Mouse (Mus musculus) bone marrow, adult 2 months (tissue): ENCODE data around the gene Pou2f1. TPM values are rescaled to one million over a fixed set of nuclear protein-coding genes. Genes with fewer than 3 reads are reported as not detected.

Experiments used
- H3K27ac ChIP-seq: fragments of 200-500 bp; 2 replicates; pipeline ENCODE4 v1.5.1; 2012; ENCODE audit warnings: low read depth, mild to moderate bottlenecking, control low read depth, inconsistent platforms, low read length; ENCODE audit not compliant: control insufficient read depth, poor library complexity, insufficient read depth
- H3K4me1 ChIP-seq: fragments of 200-500 bp; 2 replicates; pipeline ENCODE4 v1.6.1; 2011; ENCODE audit warnings: low read length; ENCODE audit not compliant: control insufficient read depth, insufficient read depth
- H3K4me3 ChIP-seq: fragments of 200-500 bp; replicated peaks from 2 replicates; pipeline ENCODE3; 2011; ENCODE audit warnings: mild to moderate bottlenecking, low read depth, low read length, control low read depth; ENCODE audit not compliant: control insufficient read depth
- CTCF ChIP-seq: fragments of 200-500 bp; IDR thresholded peaks from 2 replicates; pipeline ENCODE4 v1.5.1; 2011; ENCODE audit warnings: low read length, control low read depth; ENCODE audit not compliant: control insufficient read depth, insufficient read depth
- POLR2A ChIP-seq: fragments of 200-500 bp; IDR thresholded peaks from 2 replicates; pipeline ENCODE4 v1.6.1; 2011; ENCODE audit warnings: low read depth, mild to moderate bottlenecking, control low read depth, low read length, borderline replicate concordance; ENCODE audit not compliant: control insufficient read depth
- WGBS: fragments of 180-500 bp; shearing (Covaris S2); methylation state at CpG from one replicate; pipeline ENCODE4 v1.1.7; 2018; 5-methylcytosine and 5-hydroxymethylcytosine counted together
- polyA plus RNA-seq: library from polyadenylated mRNA; stranded (reverse); fragments of >200 nt; gene quantifications from 2 replicates; pipeline ENCODE4 v1.2.4, GENCODE M21; 2011; ENCODE audit warnings: low replicate concordance; ENCODE audit not compliant: missing spikeins, insufficient read depth, insufficient read length

Pou2f1 gene
- polyA plus RNA-seq, 1 experiment = 9.1 TPM

DNA sequence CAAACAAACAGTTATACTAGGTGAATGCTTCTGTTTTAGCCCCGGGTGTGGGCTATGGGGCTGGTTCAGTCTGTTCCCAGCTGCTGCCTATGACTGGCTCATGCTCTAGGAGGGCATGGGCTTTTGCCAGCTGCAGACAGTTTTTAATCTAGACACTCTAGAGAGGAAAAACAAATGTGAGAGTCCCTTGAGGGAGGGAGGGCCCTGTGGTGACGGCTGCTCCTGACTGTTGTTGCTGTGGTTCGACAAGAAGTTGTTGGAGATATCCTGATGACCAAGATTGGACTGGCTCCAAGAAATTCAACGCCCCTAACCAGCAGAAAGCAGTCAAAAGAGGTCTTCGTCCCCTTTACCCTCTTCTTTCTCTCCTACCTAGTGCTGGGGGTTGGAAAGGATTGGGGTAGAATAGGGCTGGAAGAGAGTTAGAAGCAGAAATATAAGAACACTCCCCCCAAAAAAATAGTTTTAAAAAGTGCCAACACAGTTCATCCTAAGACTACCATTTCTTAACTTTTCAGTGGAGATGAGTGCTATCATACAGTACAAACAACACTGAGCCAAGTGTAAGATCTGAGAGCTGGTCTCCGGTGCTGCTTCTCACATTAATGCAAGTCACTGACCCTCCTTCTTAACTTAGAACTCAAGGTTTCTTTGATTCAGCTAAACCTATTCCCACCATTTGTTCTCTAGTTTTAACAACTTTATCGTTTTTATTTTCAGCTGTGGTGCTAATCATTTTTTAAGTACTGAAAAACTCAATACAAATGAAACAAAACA is 25.6 kb downstream of the Pou2f1 start:
- Histone ChIP-seq H3K4me1 (peaks cover 2% of the 10 kb centered on the region), H3K4me3 (no peak overlapping the region), H3K27ac (no peak overlapping the region)
- WGBS = 37% methylated on average over 7 of the region's 7 CpGs
- no peak for TF ChIP-seq POLR2A
- TF ChIP-seq CTCF = no peak

- TF ChIP-seq CTCF (no peak), POLR2A (no peak)
- WGBS = 59% methylated on average over 3 of the region's 3 CpGs
- Histone ChIP-seq H3K27ac (no peak overlapping the region), H3K4me3 (no peak overlapping the region), H3K4me1 (no peaks in the 10 kb centered on the region)
Observed at GRCm38 (mm10) chr1:165969001-165969690, 33.3 kb downstream of the Pou2f1 start.

GRCm38 (mm10) chr1:165967027-165967654 is 35.3 kb downstream of the Pou2f1 start:
- Histone ChIP-seq H3K27ac (no peak overlapping the region), H3K4me3 (no peak overlapping the region), H3K4me1 (no peaks in the 10 kb centered on the region)
- 22% methylated on average over 4 of the region's 4 CpGs for WGBS
- no peak for TF ChIP-seq POLR2A

- Histone ChIP-seq H3K27ac (no peak overlapping the region), H3K4me3 (no peak overlapping the region), H3K4me1 (no peaks in the 10 kb centered on the region)
- TF ChIP-seq CTCF (no peak), POLR2A (no peak)
- 83% methylated on average over 5 of the region's 5 CpGs for WGBS
Observed at GRCm38 (mm10) chr1:165966156-165966914, 36.1 kb downstream of the Pou2f1 start.

DNA sequence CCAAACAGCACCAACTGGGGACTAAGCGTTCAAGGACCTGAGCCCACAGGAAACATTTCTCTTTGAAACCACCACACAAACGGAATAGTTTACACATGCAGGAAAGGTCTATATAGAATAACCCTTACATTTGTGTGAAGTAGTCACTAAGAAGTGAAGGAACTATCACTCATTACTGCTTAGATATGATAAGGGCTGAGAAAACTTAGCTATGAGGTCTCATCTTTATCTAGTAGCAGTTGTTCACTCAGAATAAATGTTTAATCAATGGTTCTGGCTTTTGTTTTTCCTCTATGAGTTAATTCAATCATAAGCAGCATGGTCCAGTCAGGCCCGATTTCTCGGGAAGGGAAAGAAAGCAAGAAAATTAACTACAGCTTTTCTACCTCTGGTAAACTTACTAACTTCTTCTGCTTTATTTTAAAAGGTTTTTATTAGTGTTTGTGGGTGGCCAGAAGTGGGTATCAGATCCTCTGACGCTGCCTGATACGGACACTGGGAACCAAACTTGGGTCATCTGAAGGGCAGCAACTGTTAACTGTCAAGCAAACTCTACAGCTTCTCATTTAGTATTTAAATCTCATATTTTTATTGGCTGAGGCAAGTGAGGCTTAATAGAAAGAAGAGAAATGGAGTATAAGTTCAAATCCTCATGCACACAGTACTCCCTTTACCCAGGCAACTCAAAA is 40.7 kb downstream of the Pou2f1 start:
- Histone ChIP-seq H3K27ac (no peak overlapping the region), H3K4me1 (no peaks in the 10 kb centered on the region), H3K4me3 (no peak overlapping the region)
- 58% methylated on average over 6 of the region's 6 CpGs for WGBS
- TF ChIP-seq CTCF (no peak), POLR2A (no peak)

DNA sequence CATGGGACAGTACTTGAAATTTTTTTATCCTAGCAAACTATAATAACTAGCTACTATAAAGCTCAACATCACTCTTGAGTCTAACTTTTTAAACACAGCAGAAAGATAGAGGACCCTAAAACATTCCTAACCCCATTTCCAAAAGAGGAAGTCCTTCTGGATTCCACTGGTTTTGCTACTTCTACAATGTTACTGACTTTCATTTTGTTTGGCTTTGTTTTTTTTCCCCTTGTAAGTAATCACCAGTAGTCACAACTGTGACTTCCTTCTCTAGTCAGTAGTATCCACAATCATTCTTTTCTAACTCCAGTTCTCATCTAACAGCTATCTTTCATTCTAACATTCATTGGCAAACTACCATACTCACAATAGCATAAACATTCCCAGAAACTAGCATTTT is 44.3 kb downstream of the Pou2f1 start:
- no peak for TF ChIP-seq POLR2A
- TF ChIP-seq CTCF = no peak
- no peak overlapping the region for H3K4me3 ChIP-seq
- H3K27ac ChIP-seq = no peak overlapping the region
- no peaks in the 10 kb centered on the region for H3K4me1 ChIP-seq

- WGBS = 54% methylated on average over 2 of the region's 2 CpGs
- no peak overlapping the region for H3K4me3 ChIP-seq
- no peak overlapping the region for H3K27ac ChIP-seq
- TF ChIP-seq POLR2A = no peak
- no peak for TF ChIP-seq CTCF
- H3K4me1 ChIP-seq = no peaks in the 10 kb centered on the region
Observed at GRCm38 (mm10) chr1:165948214-165948813, 54.2 kb downstream of the Pou2f1 start.

DNA sequence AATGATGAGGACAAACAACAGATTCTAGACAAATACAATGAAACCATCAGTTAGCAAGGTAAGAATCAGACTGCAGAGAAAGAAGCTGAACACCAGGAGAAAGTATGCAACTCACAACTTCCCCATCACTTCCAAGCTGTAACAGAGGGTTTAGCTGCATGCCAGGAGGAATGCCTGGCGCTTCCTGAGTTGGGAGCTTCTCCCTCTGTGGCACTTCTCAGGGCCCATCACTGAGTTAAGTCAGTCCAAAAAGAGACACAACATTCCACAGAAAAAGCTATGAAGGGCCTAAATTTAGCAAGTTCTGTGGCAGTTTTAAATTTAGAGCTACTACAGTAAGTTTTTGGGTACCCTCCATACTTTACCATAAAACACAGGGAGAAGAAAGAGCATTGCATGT is 59.2 kb downstream of the Pou2f1 start:
- no peak overlapping the region for H3K27ac ChIP-seq
- no peak for TF ChIP-seq CTCF
- no peak for TF ChIP-seq POLR2A
- no peaks in the 10 kb centered on the region for H3K4me1 ChIP-seq
- no peak overlapping the region for H3K4me3 ChIP-seq
- 95% methylated on average over 1 of the region's 1 CpGs for WGBS
